Mouse (Mus musculus) megakaryocyte, embryonic 14.5 days (primary cell): ENCODE data around the gene Fam160a2.

Experiments used
- FLI1 ChIP-seq: IDR thresholded peaks from 2 replicates; pipeline ENCODE4 v1.6.1; 2012; ENCODE audit warnings: low read length, inconsistent platforms, mixed read lengths
- GATA1 ChIP-seq: IDR thresholded peaks from 3 replicates; pipeline ENCODE4 v1.6.1; 2012; ENCODE audit warnings: mixed read lengths, low read length, inconsistent platforms, borderline replicate concordance

GRCm38 (mm10) chr7:105433859-105434258 is 34.0 kb upstream of the Fam160a2 start:
- TF ChIP-seq FLI1 (no peak), GATA1 (no peak)
